Mouse (Mus musculus): Measurements from ENCODE around the gene Prl7c1. TPM values are rescaled to one million over a fixed set of nuclear protein-coding genes. Genes with fewer than 3 reads are reported as not detected.
"Not testable (repeated sequence)": the region's sequence is repeated elsewhere in the genome, so short reads cannot be mapped to it uniquely, and the experiment has no call there.

Prl7c1 gene
- polyA plus RNA-seq (2015; fragmentation: Nextera tagmentation; extraction: Ambion mirVana), result not detected in 2 replicates

GRCm38 (mm10) chr13:27780704-27781103 lies at the start of gene Prl7c1:
Gene Prl7c1, minus strand, starts transcription at chr13:27780804.
- 98% methylated on average over 2 of the region's 3 CpGs for WGBS
- H3K4me1 ChIP-seq (ENCODE audit: control insufficient read depth, insufficient read depth, low read length); H3K36me3 ChIP-seq (ENCODE audit: control insufficient read depth, insufficient read depth, low read length); H3K4me3 ChIP-seq (ENCODE audit: low read depth, low read length); ATAC-seq; H3K27me3 ChIP-seq (ENCODE audit: control insufficient read depth, insufficient read depth, low read depth, low read length); H3K4me2 ChIP-seq (ENCODE audit: low read length); H3K9ac ChIP-seq (ENCODE audit: low read depth, low read length); H3K9me3 ChIP-seq (replicated peaks; ENCODE audit: control insufficient read depth, low read length, poor library complexity, severe bottlenecking); H3K27ac ChIP-seq (ENCODE audit: low read length): not testable (repeated sequence)

GRCm38 (mm10) chr13:27802765-27803164 lies 22.2 kb upstream of the Prl7c1 start:
- no peaks in the 10 kb centered on the region for H3K4me1 ChIP-seq (ENCODE audit: control insufficient read depth, insufficient read depth, low read length)
- H3K9ac ChIP-seq (ENCODE audit: low read depth, low read length), result no peak overlapping the region
- ATAC-seq, result no peak
- no peak overlapping the region for H3K4me2 ChIP-seq (ENCODE audit: low read length)
- no peak overlapping the region for H3K27ac ChIP-seq (ENCODE audit: low read length)
- H3K36me3 ChIP-seq (ENCODE audit: control insufficient read depth, insufficient read depth, low read length), result no peaks in the 10 kb centered on the region
- no peaks in the 10 kb centered on the region for H3K27me3 ChIP-seq (ENCODE audit: control insufficient read depth, insufficient read depth, low read depth, low read length)
- no peak overlapping the region for H3K4me3 ChIP-seq (ENCODE audit: low read depth, low read length)
- H3K9me3 ChIP-seq (replicated peaks; ENCODE audit: control insufficient read depth, low read length, poor library complexity, severe bottlenecking), result no peaks in the 10 kb centered on the region
- 86% methylated on average over 1 of the region's 1 CpGs for WGBS

GRCm38 (mm10) chr13:27801354-27801753 lies 20.8 kb upstream of the Prl7c1 start, which contains the start of gene Prl2a1:
Gene Prl2a1, plus strand, starts transcription at chr13:27801654.
- no peak for ATAC-seq
- no peaks in the 10 kb centered on the region for H3K9me3 ChIP-seq (replicated peaks; ENCODE audit: control insufficient read depth, low read length, poor library complexity, severe bottlenecking)
- H3K4me1 ChIP-seq (ENCODE audit: control insufficient read depth, insufficient read depth, low read length), result no peaks in the 10 kb centered on the region
- H3K4me2 ChIP-seq (ENCODE audit: low read length), result no peak within 1 kb of the TSS
- no peak within 1 kb of the TSS for H3K9ac ChIP-seq (ENCODE audit: low read depth, low read length)
- no peak within 1 kb of the TSS for H3K4me3 ChIP-seq (ENCODE audit: low read depth, low read length)
- no peak within 1 kb of the TSS for H3K27ac ChIP-seq (ENCODE audit: low read length)
- WGBS, result 72% methylated on average over 1 of the region's 1 CpGs
- no peaks in the 10 kb centered on the region for H3K27me3 ChIP-seq (ENCODE audit: control insufficient read depth, insufficient read depth, low read depth, low read length)
- no peaks in the 10 kb centered on the region for H3K36me3 ChIP-seq (ENCODE audit: control insufficient read depth, insufficient read depth, low read length)

- H3K27me3 ChIP-seq (ENCODE audit: control insufficient read depth, insufficient read depth, low read depth, low read length), result no peaks in the 10 kb centered on the region
- ATAC-seq, result no peak
- no peak overlapping the region for H3K27ac ChIP-seq (ENCODE audit: low read length)
- 92% methylated on average over 4 of the region's 4 CpGs for WGBS
- no peak overlapping the region for H3K4me2 ChIP-seq (ENCODE audit: low read length)
- H3K9ac ChIP-seq (ENCODE audit: low read depth, low read length), result no peak overlapping the region
- no peaks in the 10 kb centered on the region for H3K4me1 ChIP-seq (ENCODE audit: control insufficient read depth, insufficient read depth, low read length)
- no peaks in the 10 kb centered on the region for H3K9me3 ChIP-seq (replicated peaks; ENCODE audit: control insufficient read depth, low read length, poor library complexity, severe bottlenecking)
- no peak overlapping the region for H3K4me3 ChIP-seq (ENCODE audit: low read depth, low read length)
- H3K36me3 ChIP-seq (ENCODE audit: control insufficient read depth, insufficient read depth, low read length), result no peaks in the 10 kb centered on the region
These were observed 18.7 kb upstream of the Prl7c1 start for GRCm38 (mm10) chr13:27799303-27799702.

GRCm38 (mm10) chr13:27734512-27735186 lies 46.0 kb downstream of the Prl7c1 start:
- Histone ChIP-seq H3K27me3 (ENCODE audit: control insufficient read depth, insufficient read depth, low read depth, low read length) (no peaks in the 10 kb centered on the region), H3K4me2 (ENCODE audit: low read length) (no peak overlapping the region), H3K36me3 (ENCODE audit: control insufficient read depth, insufficient read depth, low read length) (no peaks in the 10 kb centered on the region), H3K9ac (ENCODE audit: low read depth, low read length) (no peak overlapping the region), H3K9me3 (replicated peaks; ENCODE audit: control insufficient read depth, low read length, poor library complexity, severe bottlenecking) (no peaks in the 10 kb centered on the region), H3K4me1 (ENCODE audit: control insufficient read depth, insufficient read depth, low read length) (no peaks in the 10 kb centered on the region), H3K27ac (ENCODE audit: low read length) (no peak overlapping the region), H3K4me3 (ENCODE audit: low read depth, low read length) (no peak overlapping the region)
- ATAC-seq, result no peak
- WGBS, result 94% methylated on average over 10 of the region's 10 CpGs

- not testable (repeated sequence) for ATAC-seq; H3K9ac ChIP-seq (ENCODE audit: low read depth, low read length); H3K27ac ChIP-seq (ENCODE audit: low read length)
These were observed 50.2 kb downstream of the Prl7c1 start for GRCm38 (mm10) chr13:27730286-27730959.

GRCm38 (mm10) chr13:27725057-27725456 lies 55.5 kb downstream of the Prl7c1 start:
- H3K36me3 ChIP-seq (ENCODE audit: control insufficient read depth, insufficient read depth, low read length); H3K4me1 ChIP-seq (ENCODE audit: control insufficient read depth, insufficient read depth, low read length); H3K9ac ChIP-seq (ENCODE audit: low read depth, low read length); H3K4me3 ChIP-seq (ENCODE audit: low read depth, low read length); H3K9me3 ChIP-seq (replicated peaks; ENCODE audit: control insufficient read depth, low read length, poor library complexity, severe bottlenecking); H3K27me3 ChIP-seq (ENCODE audit: control insufficient read depth, insufficient read depth, low read depth, low read length); H3K27ac ChIP-seq (ENCODE audit: low read length); ATAC-seq; H3K4me2 ChIP-seq (ENCODE audit: low read length): not testable (repeated sequence)
- 94% methylated on average over 3 of the region's 3 CpGs for WGBS

More at GRCm38 (mm10) chr13:27730286-27730959, 50.2 kb downstream of the Prl7c1 start:
- H3K9me3 ChIP-seq (replicated peaks; ENCODE audit: control insufficient read depth, low read length, poor library complexity, severe bottlenecking); H3K4me3 ChIP-seq (ENCODE audit: low read depth, low read length); H3K4me1 ChIP-seq (ENCODE audit: control insufficient read depth, insufficient read depth, low read length); H3K36me3 ChIP-seq (ENCODE audit: control insufficient read depth, insufficient read depth, low read length); H3K27me3 ChIP-seq (ENCODE audit: control insufficient read depth, insufficient read depth, low read depth, low read length); H3K4me2 ChIP-seq (ENCODE audit: low read length): not testable (repeated sequence)
- WGBS, result 83% methylated on average over 5 of the region's 5 CpGs

Other genes with a start within 250 kb of the Prl7c1 start
- not detected in 2 replicates for gene Prl8a9, start 216.2 kb downstream of the Prl7c1 start, polyA plus RNA-seq (2015; fragmentation: Nextera tagmentation; extraction: Ambion mirVana)
- not detected in 2 replicates for gene Prl8a1, start 198.6 kb downstream of the Prl7c1 start, polyA plus RNA-seq (2015; fragmentation: Nextera tagmentation; extraction: Ambion mirVana)
- not detected in 2 replicates for gene Prl7b1, start 170.2 kb downstream of the Prl7c1 start, polyA plus RNA-seq (2015; fragmentation: Nextera tagmentation; extraction: Ambion mirVana)
- not detected in 2 replicates for gene Prl7a1, start 138.3 kb downstream of the Prl7c1 start, polyA plus RNA-seq (2015; fragmentation: Nextera tagmentation; extraction: Ambion mirVana)
- not detected in 2 replicates for gene Prl7a2, start 112.8 kb downstream of the Prl7c1 start, polyA plus RNA-seq (2015; fragmentation: Nextera tagmentation; extraction: Ambion mirVana)
- gene Prl7d1, start 64.1 kb downstream of the Prl7c1 start, polyA plus RNA-seq (2015; fragmentation: Nextera tagmentation; extraction: Ambion mirVana), result not detected in 2 replicates
- not detected in 2 replicates for gene Prl2a1, start 20.9 kb upstream of the Prl7c1 start, polyA plus RNA-seq (2015; fragmentation: Nextera tagmentation; extraction: Ambion mirVana)
- not detected in 2 replicates for gene Prl2c1, start 68.5 kb upstream of the Prl7c1 start, polyA plus RNA-seq (2015; fragmentation: Nextera tagmentation; extraction: Ambion mirVana)
- gene Prl4a1, start 235.4 kb upstream of the Prl7c1 start, polyA plus RNA-seq (2015; fragmentation: Nextera tagmentation; extraction: Ambion mirVana), result not detected in 2 replicates